Mouse (Mus musculus) neural tube, embryonic 15.5 days (tissue): ENCODE data around the gene Senp1. TPM values are rescaled to one million over a fixed set of nuclear protein-coding genes. Genes with fewer than 3 reads are reported as not detected.

Source experiments
- ATAC-seq: fragments of 200-750 bp; cut with Nextera tagmentation; 2 replicates; pipeline ENCODE4 v1.8.0; 2017; ENCODE audit warnings: mild to moderate bottlenecking, moderate TSS enrichment, moderate library complexity; ENCODE audit not compliant: low FRiP score
- H3K27ac ChIP-seq: fragments of 300-500 bp; sonication (generic); replicated peaks from 2 replicates; pipeline ENCODE4 v1.5.1; 2015; ENCODE audit warnings: mild to moderate bottlenecking, inconsistent platforms
- H3K27me3 ChIP-seq: fragments of 300-500 bp; sonication (generic); replicated peaks from 2 replicates; pipeline ENCODE4 v1.6.1; 2015; ENCODE audit warnings: inconsistent platforms
- H3K36me3 ChIP-seq: fragments of 300-500 bp; sonication (generic); 2 replicates; pipeline ENCODE4 v1.6.1; 2015; ENCODE audit warnings: inconsistent platforms
- H3K4me1 ChIP-seq: fragments of 300-500 bp; sonication (generic); 2 replicates; pipeline ENCODE4 v1.6.1; 2015; ENCODE audit warnings: inconsistent platforms
- H3K4me2 ChIP-seq: fragments of 300-500 bp; sonication (generic); 2 replicates; pipeline ENCODE4 v1.6.1; 2015; ENCODE audit warnings: inconsistent platforms, mild to moderate bottlenecking, moderate library complexity
- H3K4me3 ChIP-seq: fragments of 300-500 bp; sonication (generic); replicated peaks from 2 replicates; pipeline ENCODE4 v1.5.1; 2015; ENCODE audit warnings: mild to moderate bottlenecking, inconsistent platforms
- H3K9ac ChIP-seq: fragments of 300-500 bp; sonication (generic); replicated peaks from 2 replicates; pipeline ENCODE4 v1.6.1; 2015; ENCODE audit warnings: mild to moderate bottlenecking, inconsistent platforms
- H3K9me3 ChIP-seq: fragments of 300-500 bp; sonication (generic); replicated peaks from 2 replicates; pipeline ENCODE4 v1.6.1; 2016; ENCODE audit warnings: inconsistent platforms
- WGBS: fragments of 180-500 bp; shearing (Covaris S2); methylation state at CpG from one replicate; pipeline ENCODE4 v1.1.7; 2015; ENCODE audit warnings: mixed read lengths; 5-methylcytosine and 5-hydroxymethylcytosine counted together
- polyA plus RNA-seq: library from polyadenylated mRNA; unstranded; fragments of >200 nt; fragmentation: Nextera tagmentation; extraction: Ambion mirVana; gene quantifications from 2 replicates; pipeline ENCODE4 v1.2.1, GENCODE M21; 2015

Gene Senp1
- polyA plus RNA-seq, 1 experiment from 2014 or later = 16.8 TPM

DNA sequence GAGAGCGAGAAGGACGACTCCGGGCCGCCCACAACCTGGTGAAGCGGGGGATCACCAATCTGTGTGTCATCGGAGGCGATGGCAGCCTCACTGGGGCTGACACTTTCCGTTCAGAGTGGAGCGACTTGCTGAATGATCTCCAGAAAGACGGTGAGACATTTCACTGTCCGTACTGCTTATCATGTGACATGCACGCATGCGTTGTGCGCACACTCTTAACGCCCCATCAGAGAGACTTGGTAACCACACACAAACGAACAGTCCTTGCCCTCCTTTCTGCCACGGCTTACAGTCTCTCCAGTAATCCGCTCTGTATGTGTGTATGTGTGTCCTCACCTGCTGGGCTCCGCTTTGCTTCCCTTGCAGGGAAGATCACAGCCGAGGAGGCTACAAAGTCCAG is 27.3 kb upstream of the Senp1 start:
- WGBS = 95% methylated on average over 20 of the region's 20 CpGs
- Histone ChIP-seq H3K4me1 (no peaks in the 10 kb centered on the region), H3K27me3 (no peaks in the 10 kb centered on the region), H3K4me3 (no peak overlapping the region), H3K27ac (no peak overlapping the region), H3K36me3 (peaks cover 91% of the 10 kb centered on the region), H3K4me2 (no peak overlapping the region), H3K9me3 (no peaks in the 10 kb centered on the region), H3K9ac (no peak overlapping the region)
- no peak for ATAC-seq

- ATAC-seq = no peak
- no peak overlapping the region for H3K27ac ChIP-seq
- H3K9ac ChIP-seq = no peak overlapping the region
- H3K4me2 ChIP-seq = no peak overlapping the region
- H3K9me3 ChIP-seq = no peaks in the 10 kb centered on the region
- H3K27me3 ChIP-seq = no peaks in the 10 kb centered on the region
- 75% methylated on average over 12 of the region's 12 CpGs for WGBS
- H3K4me3 ChIP-seq = no peak overlapping the region
- H3K4me1 ChIP-seq = no peaks in the 10 kb centered on the region
- H3K36me3 ChIP-seq = peaks cover 91% of the 10 kb centered on the region
These were observed 25.8 kb upstream of the Senp1 start for GRCm38 (mm10) chr15:98119363-98119762.

- Histone ChIP-seq H3K27ac (no peak overlapping the region), H3K4me1 (no peaks in the 10 kb centered on the region), H3K27me3 (no peaks in the 10 kb centered on the region), H3K4me2 (no peak overlapping the region), H3K36me3 (peaks cover 70% of the 10 kb centered on the region), H3K4me3 (no peak overlapping the region), H3K9ac (no peak overlapping the region), H3K9me3 (no peaks in the 10 kb centered on the region)
- 92% methylated on average over 5 of the region's 5 CpGs for WGBS
- ATAC-seq = no peak
These were observed 22.7 kb upstream of the Senp1 start for GRCm38 (mm10) chr15:98116287-98116686.

DNA sequence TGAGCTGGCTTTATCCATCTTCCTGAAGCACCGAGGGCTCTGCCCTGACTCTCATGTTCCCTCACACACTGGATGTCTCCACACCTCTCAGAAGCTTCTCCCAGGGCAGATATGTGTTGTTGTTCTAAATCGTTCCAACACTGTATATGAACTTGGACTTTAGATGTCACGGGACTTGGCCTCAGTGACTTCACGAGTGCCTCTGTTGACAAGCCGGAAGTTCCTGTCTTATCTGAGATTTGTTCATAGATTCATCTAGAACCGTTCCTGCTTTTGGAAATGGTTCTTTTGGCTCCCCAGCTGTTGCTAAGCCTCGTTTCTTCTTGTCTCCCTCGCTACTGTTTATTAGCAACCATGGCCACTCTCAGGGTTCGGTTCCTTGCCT is 22.2 kb upstream of the Senp1 start:
- WGBS = 93% methylated on average over 9 of the region's 9 CpGs
- H3K36me3 ChIP-seq = peaks cover 65% of the 10 kb centered on the region

GRCm38 (mm10) chr15:98114852-98115778 is 21.6 kb upstream of the Senp1 start:
- Histone ChIP-seq H3K27ac (no peak overlapping the region), H3K27me3 (no peaks in the 10 kb centered on the region), H3K4me3 (no peak overlapping the region), H3K4me1 (peaks cover 4% of the 10 kb centered on the region), H3K9ac (no peak overlapping the region), H3K36me3 (peaks cover 58% of the 10 kb centered on the region), H3K4me2 (no peak overlapping the region), H3K9me3 (no peaks in the 10 kb centered on the region)
- no peak for ATAC-seq
- 87% methylated on average over 10 of the region's 10 CpGs for WGBS

More for the DNA sequence above, 22.2 kb upstream of the Senp1 start:
- no peak overlapping the region for H3K4me3 ChIP-seq
- no peaks in the 10 kb centered on the region for H3K27me3 ChIP-seq
- H3K4me1 ChIP-seq = no peaks in the 10 kb centered on the region
- no peaks in the 10 kb centered on the region for H3K9me3 ChIP-seq
- no peak for ATAC-seq
- H3K27ac ChIP-seq = no peak overlapping the region
- no peak overlapping the region for H3K4me2 ChIP-seq
- no peak overlapping the region for H3K9ac ChIP-seq

GRCm38 (mm10) chr15:98114098-98114851 is 20.7 kb upstream of the Senp1 start:
- peaks cover 12% of the 10 kb centered on the region for H3K4me1 ChIP-seq
- 82% methylated on average over 10 of the region's 10 CpGs for WGBS
- no peak overlapping the region for H3K4me3 ChIP-seq
- no peaks in the 10 kb centered on the region for H3K9me3 ChIP-seq
- no peak overlapping the region for H3K4me2 ChIP-seq
- no peak for ATAC-seq
- peaks cover 51% of the 10 kb centered on the region for H3K36me3 ChIP-seq
- H3K27ac ChIP-seq = no peak overlapping the region
- no peak overlapping the region for H3K9ac ChIP-seq
- H3K27me3 ChIP-seq = no peaks in the 10 kb centered on the region

DNA sequence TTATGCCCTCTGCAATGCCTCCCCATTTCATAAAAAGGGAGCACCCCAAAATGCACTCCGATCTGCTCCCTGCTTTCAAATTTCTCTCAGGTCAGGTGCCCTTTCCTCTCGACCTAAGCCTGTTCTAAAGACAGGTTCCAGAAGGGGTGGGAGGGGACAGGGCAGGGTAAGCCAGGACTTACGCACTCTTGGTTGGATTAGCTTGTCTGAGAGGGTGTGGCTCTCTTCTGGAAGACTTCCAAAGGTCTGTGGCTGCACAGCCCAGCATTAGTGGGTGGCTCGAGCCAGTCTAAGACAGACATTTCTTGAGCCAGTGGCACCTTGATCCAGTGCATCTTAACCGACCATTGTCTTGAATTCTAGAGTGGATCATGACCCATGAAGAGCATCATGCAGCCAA is 18.2 kb upstream of the Senp1 start:
- 85% methylated on average over 5 of the region's 5 CpGs for WGBS
- Histone ChIP-seq H3K4me3 (no peak overlapping the region), H3K9ac (no peak overlapping the region), H3K27me3 (no peaks in the 10 kb centered on the region), H3K9me3 (no peaks in the 10 kb centered on the region), H3K36me3 (peaks cover 30% of the 10 kb centered on the region), H3K4me2 (no peak overlapping the region), H3K4me1 (peaks cover 28% of the 10 kb centered on the region), H3K27ac (no peak overlapping the region)
- ATAC-seq = no peak

DNA sequence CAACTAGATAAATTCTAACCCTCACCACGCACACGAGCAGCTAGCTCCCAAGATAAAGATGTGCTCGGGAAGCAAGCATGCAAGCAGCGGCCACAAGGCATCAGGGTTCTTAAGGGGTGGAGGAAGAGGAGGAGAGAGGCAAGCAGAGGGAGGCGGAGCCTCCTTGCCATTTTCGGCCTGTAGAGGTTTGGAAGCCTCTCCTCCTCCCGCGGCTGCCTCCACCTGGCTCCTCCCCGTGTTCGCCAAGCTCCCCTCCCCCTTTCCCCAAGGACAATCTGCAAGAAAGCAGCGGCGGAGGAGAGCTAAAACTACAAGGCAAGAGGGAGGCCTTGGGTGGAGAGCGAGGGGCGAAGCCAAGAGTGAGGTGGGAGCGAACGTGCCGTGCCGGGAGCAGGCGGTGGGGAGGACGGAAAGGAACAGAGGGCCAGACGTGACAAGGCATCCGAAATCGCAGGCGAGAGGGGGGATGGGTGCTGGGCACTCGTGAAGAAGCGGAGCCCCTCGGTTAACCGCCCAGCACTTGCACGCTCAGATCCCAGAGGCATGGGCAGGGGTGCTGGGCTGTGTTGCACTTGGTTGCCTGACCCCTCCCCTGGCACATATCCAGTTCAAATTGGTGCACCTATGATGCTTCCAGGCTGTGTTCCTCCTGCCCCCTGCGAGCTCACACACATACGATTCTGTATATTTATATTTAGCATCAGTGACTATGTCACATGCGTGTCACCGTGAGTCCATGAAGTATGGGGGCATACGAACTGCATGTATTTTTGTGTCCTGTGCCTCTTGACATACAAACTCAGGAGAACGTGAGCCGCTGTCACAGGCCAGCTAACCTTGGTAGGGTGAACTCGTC is 15.0 kb upstream of the Senp1 start:
- peaks cover 9% of the 10 kb centered on the region; the same call in 1 of the 2 replicates for H3K36me3 ChIP-seq
- peak overlapping the region; percentile 69 for H3K4me3 ChIP-seq
- H3K4me1 ChIP-seq = peaks cover 28% of the 10 kb centered on the region
- H3K27ac ChIP-seq = peak overlapping the region; percentile 90
- ATAC-seq = peak; percentile 96
- H3K27me3 ChIP-seq = peaks cover 4% of the 10 kb centered on the region; the same call in 1 of the 2 replicates
- H3K9ac ChIP-seq = peak overlapping the region; percentile 78
- no peaks in the 10 kb centered on the region for H3K9me3 ChIP-seq
- peak overlapping the region; percentile 76 for H3K4me2 ChIP-seq
- WGBS = 2% methylated on average over 37 of the region's 37 CpGs

- Histone ChIP-seq H3K9me3 (no peaks in the 10 kb centered on the region), H3K36me3 (peaks cover 9% of the 10 kb centered on the region; the same call in 1 of the 2 replicates), H3K9ac (peak overlapping the region; percentile 78), H3K4me1 (peaks cover 28% of the 10 kb centered on the region), H3K4me2 (peak overlapping the region; percentile 76), H3K4me3 (peak overlapping the region; percentile 69), H3K27ac (peak overlapping the region; percentile 90), H3K27me3 (peaks cover 4% of the 10 kb centered on the region; the same call in 1 of the 2 replicates)
- WGBS = 39% methylated on average over 11 of the region's 11 CpGs
- peak; percentile 26; the same call in 1 of the 2 replicates for ATAC-seq
These were observed 14.3 kb upstream of the Senp1 start for GRCm38 (mm10) chr15:98107703-98108296.

GRCm38 (mm10) chr15:98107230-98107629 is 13.7 kb upstream of the Senp1 start:
- Histone ChIP-seq H3K27me3 (peaks cover 4% of the 10 kb centered on the region; the same call in 1 of the 2 replicates), H3K4me3 (no peak overlapping the region), H3K4me2 (no peak overlapping the region; the same call in 1 of the 2 replicates), H3K9me3 (no peaks in the 10 kb centered on the region), H3K4me1 (peaks cover 28% of the 10 kb centered on the region), H3K9ac (no peak overlapping the region), H3K27ac (no peak overlapping the region), H3K36me3 (peaks cover 3% of the 10 kb centered on the region; the same call in 1 of the 2 replicates)
- 86% methylated on average over 6 of the region's 6 CpGs for WGBS
- no peak for ATAC-seq

DNA sequence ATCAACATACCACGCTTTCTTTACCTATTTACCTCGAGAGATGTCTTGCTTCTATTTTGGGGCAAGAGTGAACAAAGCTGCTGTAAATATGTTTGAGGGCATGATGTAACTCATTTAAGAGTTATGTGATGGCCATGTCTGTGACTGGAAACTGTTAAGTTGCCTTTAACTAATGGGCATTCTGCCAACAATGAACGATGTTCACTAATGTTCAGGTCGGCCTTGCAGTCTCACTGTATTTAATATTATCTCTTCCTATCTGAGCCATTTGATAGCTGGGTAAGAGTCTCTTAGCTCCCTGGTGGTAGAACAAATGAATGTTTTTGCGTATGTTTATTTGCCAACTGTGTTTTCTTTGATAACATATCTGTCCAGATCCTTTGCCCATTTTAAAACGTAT is 13.0 kb upstream of the Senp1 start:
- H3K4me1 ChIP-seq = peaks cover 28% of the 10 kb centered on the region
- no peak overlapping the region for H3K27ac ChIP-seq
- H3K9ac ChIP-seq = no peak overlapping the region
- no peaks in the 10 kb centered on the region for H3K9me3 ChIP-seq
- peaks cover 4% of the 10 kb centered on the region; the same call in 1 of the 2 replicates for H3K27me3 ChIP-seq
- no peak overlapping the region for H3K4me2 ChIP-seq
- WGBS = 79% methylated on average over 6 of the region's 6 CpGs
- H3K4me3 ChIP-seq = no peak overlapping the region
- H3K36me3 ChIP-seq = no peaks in the 10 kb centered on the region
- no peak for ATAC-seq
